Mouse (Mus musculus): ENCODE results near the gene Mbd4.
A peak's percentile ranks its signal among the peaks of the same experiment; 100 is the strongest.
"Not testable (repeated sequence)": the region's sequence is repeated elsewhere in the genome, so short reads cannot be mapped to it uniquely, and the experiment has no call there.

The Mbd4 gene

GRCm38 (mm10) chr6:115856361-115856745 is 3.2 kb upstream of the Mbd4 start:
- no peak for DNase-seq

GRCm38 (mm10) chr6:115855733-115856360 is 2.7 kb upstream of the Mbd4 start:
- no peak for DNase-seq

GRCm38 (mm10) chr6:115854432-115854831 is 1.3 kb upstream of the Mbd4 start:
- DNase-seq, result no peak

GRCm38 (mm10) chr6:115853985-115854384 is 814 bp upstream of the Mbd4 start:
- no peak for DNase-seq

- no peak for DNase-seq
Measured at GRCm38 (mm10) chr6:115852446-115853090, 603 bp downstream of the Mbd4 start.

- no peak for DNase-seq
Measured at GRCm38 (mm10) chr6:115848598-115849304, 4.4 kb downstream of the Mbd4 start.

- peak; percentile 42 for DNase-seq
Measured at GRCm38 (mm10) chr6:115846640-115847411, 6.3 kb downstream of the Mbd4 start.

GRCm38 (mm10) chr6:115845006-115845405 is 8.2 kb downstream of the Mbd4 start:
- no peak for DNase-seq

- no peak for DNase-seq
Measured at GRCm38 (mm10) chr6:115838745-115839144, 14.4 kb downstream of the Mbd4 start.

- DNase-seq, result peak; percentile 82
Measured at GRCm38 (mm10) chr6:115838161-115838597, 15.0 kb downstream of the Mbd4 start, which contains the start of gene Efcab12. Gene Efcab12, minus strand, starts transcription at chr6:115838412.

GRCm38 (mm10) chr6:115833861-115834260 is 19.3 kb downstream of the Mbd4 start:
- DNase-seq, result no peak

- DNase-seq, result no peak
Measured at GRCm38 (mm10) chr6:115832152-115832850, 20.9 kb downstream of the Mbd4 start.

GRCm38 (mm10) chr6:115830779-115831601 is 22.2 kb downstream of the Mbd4 start:
- DNase-seq, result no peak

- DNase-seq, result not testable (repeated sequence)
Measured at GRCm38 (mm10) chr6:115823850-115824464, 29.2 kb downstream of the Mbd4 start.

GRCm38 (mm10) chr6:115821216-115821993 is 31.8 kb downstream of the Mbd4 start:
- no peak for DNase-seq

- DNase-seq, result no peak
Measured at GRCm38 (mm10) chr6:115818129-115818528, 35.0 kb downstream of the Mbd4 start.

- DNase-seq, result no peak
Measured at GRCm38 (mm10) chr6:115815041-115815440, 38.1 kb downstream of the Mbd4 start.

GRCm38 (mm10) chr6:115814104-115814503 is 39.1 kb downstream of the Mbd4 start:
- DNase-seq, result no peak

GRCm38 (mm10) chr6:115811606-115812005 is 41.6 kb downstream of the Mbd4 start:
- DNase-seq, result no peak

Measured in cerebellum, adult 11-12 months (tissue).